Mouse (Mus musculus) liver, postnatal 0 days (tissue): ENCODE measurements around the gene Nckap1. TPM values are rescaled to one million over a fixed set of nuclear protein-coding genes. Genes with fewer than 3 reads are reported as not detected.

Source experiments
- ATAC-seq: fragments of 200-750 bp; cut with Nextera tagmentation; 2 replicates; pipeline ENCODE4 v1.8.0; 2017; ENCODE audit warnings: mild to moderate bottlenecking, moderate library complexity
- DNase-seq: peaks from one replicate; pipeline ENCODE4 v3.0.0-alpha.2; 2016
- H3K27ac ChIP-seq: fragments of 300-500 bp; sonication (generic); 2 replicates; pipeline ENCODE4 v1.5.1; 2014; ENCODE audit warnings: antibody characterized with exemption, moderate library complexity, mild to moderate bottlenecking, low read depth
- H3K27me3 ChIP-seq: fragments of 300-500 bp; sonication (generic); 2 replicates; pipeline ENCODE4 v1.6.1; 2014; ENCODE audit warnings: low read length, control low read depth, mixed read lengths; ENCODE audit not compliant: insufficient read depth
- H3K36me3 ChIP-seq: fragments of 300-500 bp; sonication (generic); replicated peaks from 2 replicates; pipeline ENCODE4 v1.6.1; 2014; ENCODE audit warnings: mild to moderate bottlenecking, control low read depth, low read length, moderate library complexity, mixed read lengths; ENCODE audit not compliant: insufficient read depth
- H3K4me1 ChIP-seq: fragments of 300-500 bp; sonication (generic); 2 replicates; pipeline ENCODE4 v1.6.1; 2014; ENCODE audit warnings: antibody characterized with exemption, mild to moderate bottlenecking, control low read depth; ENCODE audit not compliant: insufficient read depth
- H3K4me2 ChIP-seq: fragments of 300-500 bp; sonication (generic); 2 replicates; pipeline ENCODE4 v1.6.1; 2014; ENCODE audit warnings: low read depth, mild to moderate bottlenecking, low read length, moderate library complexity, mixed read lengths
- H3K4me3 ChIP-seq: fragments of 300-500 bp; sonication (generic); 2 replicates; pipeline ENCODE4 v1.5.1; 2014; ENCODE audit warnings: low read depth, low read length
- H3K9ac ChIP-seq: fragments of 300-500 bp; sonication (generic); replicated peaks from 2 replicates; pipeline ENCODE4 v1.6.1; 2014; ENCODE audit warnings: mild to moderate bottlenecking, moderate library complexity
- H3K9me3 ChIP-seq: fragments of 300-500 bp; sonication (generic); 2 replicates; pipeline ENCODE4 v1.6.1; 2016; ENCODE audit warnings: mild to moderate bottlenecking, control low read depth, low read length, mixed read lengths
- CTCF ChIP-seq: sonication (generic); IDR thresholded peaks from 2 replicates; pipeline ENCODE4 v1.5.1; 2016; ENCODE audit warnings: antibody characterized with exemption, low read depth
- EP300 ChIP-seq: IDR thresholded peaks from 2 replicates; pipeline ENCODE4 v1.6.1; 2016; ENCODE audit warnings: antibody characterized with exemption, low read depth, mild to moderate bottlenecking
- WGBS: fragments of 180-500 bp; shearing (Covaris S2); extraction: QIAGEN DNeasy Blood & Tissue Kit; methylation state at CpG from one replicate; pipeline ENCODE4 v1.1.7; 2014; ENCODE audit not compliant: insufficient replicate concordance; 5-methylcytosine and 5-hydroxymethylcytosine counted together
- polyA plus RNA-seq: library from polyadenylated mRNA; unstranded; fragments of >200 nt; fragmentation: Nextera tagmentation; extraction: Ambion mirVana; gene quantifications from 2 replicates; pipeline ENCODE4 v1.2.1, GENCODE M21; 2015

The Nckap1 gene
- polyA plus RNA-seq, 1 experiment from 2014 or later, result 11.5 TPM

- H3K4me1 ChIP-seq, result no peaks in the 10 kb centered on the region
- no peak overlapping the region for H3K4me3 ChIP-seq
- H3K27me3 ChIP-seq, result 0 out of 2 replicates have a peak, but pooled peaks cover 3% of the 10 kb centered on the region
- no peaks in the 10 kb centered on the region for H3K36me3 ChIP-seq
- H3K9me3 ChIP-seq, result no peaks in the 10 kb centered on the region
- H3K4me2 ChIP-seq, result no peak overlapping the region
- DNase-seq (no peak), ATAC-seq (no peak)
- H3K9ac ChIP-seq, result no peak overlapping the region
- no peak overlapping the region for H3K27ac ChIP-seq
- 66% methylated on average over 4 of the region's 4 CpGs for WGBS
- no peak for TF ChIP-seq CTCF
These were observed 13.2 kb upstream of the Nckap1 start for GRCm38 (mm10) chr2:80594215-80594918.

- Histone ChIP-seq H3K4me1 (peaks cover 6% of the 10 kb centered on the region; the same call in 1 of the 2 replicates), H3K4me3 (no peak overlapping the region), H3K9me3 (no peaks in the 10 kb centered on the region), H3K9ac (no peak overlapping the region), H3K27ac (no peak overlapping the region), H3K27me3 (peaks cover 12% of the 10 kb centered on the region), H3K36me3 (no peaks in the 10 kb centered on the region), H3K4me2 (no peak overlapping the region)
- no peak for ATAC-seq
- DNase-seq, result no peak
- WGBS, result 86% methylated on average over 3 of the region's 3 CpGs
- TF ChIP-seq CTCF (no peak), EP300 (no peak)
These were observed 1.2 kb upstream of the Nckap1 start for GRCm38 (mm10) chr2:80582356-80582755.

GRCm38 (mm10) chr2:80580311-80580961, 744 bp downstream of the Nckap1 start:
- DNase-seq, result no peak
- under 1% methylated on average over 53 of the region's 65 CpGs for WGBS
- no peak for TF ChIP-seq CTCF
- no peak for TF ChIP-seq EP300

GRCm38 (mm10) chr2:80579253-80579891, 1.8 kb downstream of the Nckap1 start:
- TF ChIP-seq CTCF, result no peak
- no peak; the same call in 1 of the 2 replicates for TF ChIP-seq EP300
- DNase-seq, result no peak
- H3K9ac ChIP-seq, result 0 out of 2 replicates have a peak overlapping the region, but pooled peaks have one; percentile 34

More at GRCm38 (mm10) chr2:80580311-80580961, 744 bp downstream of the Nckap1 start:
- Histone ChIP-seq H3K9ac (peak overlapping the region; percentile 97), H3K36me3 (no peaks in the 10 kb centered on the region), H3K4me1 (peaks cover 6% of the 10 kb centered on the region; the same call in 1 of the 2 replicates), H3K27me3 (peaks cover 14% of the 10 kb centered on the region), H3K27ac (peak overlapping the region; percentile 98), H3K4me2 (peak overlapping the region; percentile 84), H3K9me3 (no peaks in the 10 kb centered on the region), H3K4me3 (peak overlapping the region; percentile 87)
- ATAC-seq, result peak; percentile 79

GRCm38 (mm10) chr2:80577286-80577685, 3.9 kb downstream of the Nckap1 start:
- Histone ChIP-seq H3K27me3 (peaks cover 6% of the 10 kb centered on the region; the same call in 1 of the 2 replicates), H3K4me2 (no peak overlapping the region), H3K9ac (no peak overlapping the region), H3K36me3 (no peaks in the 10 kb centered on the region), H3K9me3 (no peaks in the 10 kb centered on the region), H3K4me3 (no peak overlapping the region), H3K4me1 (peaks cover 6% of the 10 kb centered on the region; the same call in 1 of the 2 replicates), H3K27ac (0 out of 2 replicates have a peak overlapping the region, but pooled peaks have one; percentile 29)
- TF ChIP-seq EP300 (no peak), CTCF (no peak)
- DNase-seq (no peak), ATAC-seq (no peak)
- 76% methylated on average over 1 of the region's 1 CpGs for WGBS

More at GRCm38 (mm10) chr2:80579253-80579891, 1.8 kb downstream of the Nckap1 start:
- H3K27me3 ChIP-seq, result peaks cover 14% of the 10 kb centered on the region
- H3K9me3 ChIP-seq, result no peaks in the 10 kb centered on the region
- no peak overlapping the region for H3K27ac ChIP-seq
- peak overlapping the region; percentile 2; the same call in 1 of the 2 replicates for H3K4me3 ChIP-seq
- no peaks in the 10 kb centered on the region for H3K36me3 ChIP-seq
- ATAC-seq, result no peak
- WGBS, result 20% methylated on average over 6 of the region's 6 CpGs
- H3K4me2 ChIP-seq, result peak overlapping the region; percentile 62
- peaks cover 6% of the 10 kb centered on the region; the same call in 1 of the 2 replicates for H3K4me1 ChIP-seq

DNA sequence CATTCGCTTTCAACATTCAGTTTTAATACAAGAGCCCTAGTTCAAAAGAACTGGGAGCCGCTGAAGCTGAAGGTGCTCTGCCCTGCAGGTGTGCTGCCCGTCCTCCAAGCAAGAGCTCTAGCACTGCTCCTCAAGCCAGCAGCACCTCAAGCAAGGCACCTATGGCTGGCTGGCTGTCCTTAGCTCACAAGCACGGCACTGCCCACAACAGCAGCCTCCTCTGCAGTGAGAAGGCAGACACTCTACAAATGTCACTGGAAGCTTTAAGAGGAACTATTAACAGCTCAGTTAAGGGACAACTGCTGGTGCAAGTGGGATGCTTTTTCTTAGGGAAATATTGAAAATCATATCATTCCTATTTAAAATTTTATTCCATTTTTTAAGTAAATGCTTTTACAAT, 10.5 kb downstream of the Nckap1 start:
- no peak overlapping the region for H3K27ac ChIP-seq
- no peak for TF ChIP-seq EP300
- no peak for TF ChIP-seq CTCF

More for the DNA sequence above, 10.5 kb downstream of the Nckap1 start:
- Histone ChIP-seq H3K9ac (no peak overlapping the region), H3K4me2 (no peak overlapping the region), H3K27me3 (no peaks in the 10 kb centered on the region), H3K36me3 (no peaks in the 10 kb centered on the region), H3K4me3 (no peak overlapping the region), H3K4me1 (no peaks in the 10 kb centered on the region), H3K9me3 (no peaks in the 10 kb centered on the region)
- 69% methylated on average over 4 of the region's 4 CpGs for WGBS
- ATAC-seq (no peak), DNase-seq (no peak)
